Mouse (Mus musculus) v-Abl transformed pro-B cells (cell line): ENCODE data around the gene Zbtb22.
"Not testable (repeated sequence)": the region's sequence is repeated elsewhere in the genome, so short reads cannot be mapped to it uniquely, and the experiment has no call there.

Source experiments
- in situ Hi-C, 2 experiments: fragments of 400-800 bp; cut with MboI; formaldehyde crosslinking; loops; one replicate each; pipeline ENCODE4 v1.15.1; 2025; ENCODE audit not compliant: unreplicated experiment in 2 of 2

The Zbtb22 gene

DNA sequence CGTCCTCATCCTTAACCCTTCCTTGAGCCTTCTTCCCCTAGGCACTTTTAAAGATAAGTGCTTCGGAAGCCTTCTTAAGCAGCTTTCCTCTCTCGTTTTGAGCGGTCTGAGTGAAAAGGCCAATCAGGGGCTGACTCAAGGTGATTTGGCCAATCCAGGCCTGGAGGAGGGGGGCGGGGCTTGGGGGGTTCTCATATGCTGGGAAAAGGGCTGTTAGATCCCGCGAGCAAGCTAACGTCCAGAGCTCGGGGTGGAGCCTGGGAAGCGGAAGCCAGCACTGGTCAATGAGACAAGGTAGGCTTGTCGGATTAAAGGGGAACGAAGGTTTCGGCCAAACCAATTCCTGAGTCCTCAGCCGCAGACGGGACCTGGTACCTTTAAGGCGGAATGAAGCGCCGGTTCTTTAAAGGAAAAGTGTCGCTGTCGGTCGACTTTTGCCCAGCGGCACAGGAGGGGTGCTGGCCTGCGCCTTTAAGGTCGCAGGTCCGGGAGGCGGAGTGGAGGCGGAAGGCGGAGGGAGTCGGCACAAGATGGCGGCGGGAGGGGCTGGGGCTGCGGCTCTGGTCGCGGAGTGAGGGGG lies at the start of gene Zbtb22, which contains the start of gene Tapbp:
Gene Zbtb22 (plus strand): TSS at position 234 of the 580 bp plus-strand sequence.
Gene Tapbp (plus strand): TSS at position 229 of the 580 bp plus-strand sequence.
- in situ Hi-C loops, result no loop called here

DNA sequence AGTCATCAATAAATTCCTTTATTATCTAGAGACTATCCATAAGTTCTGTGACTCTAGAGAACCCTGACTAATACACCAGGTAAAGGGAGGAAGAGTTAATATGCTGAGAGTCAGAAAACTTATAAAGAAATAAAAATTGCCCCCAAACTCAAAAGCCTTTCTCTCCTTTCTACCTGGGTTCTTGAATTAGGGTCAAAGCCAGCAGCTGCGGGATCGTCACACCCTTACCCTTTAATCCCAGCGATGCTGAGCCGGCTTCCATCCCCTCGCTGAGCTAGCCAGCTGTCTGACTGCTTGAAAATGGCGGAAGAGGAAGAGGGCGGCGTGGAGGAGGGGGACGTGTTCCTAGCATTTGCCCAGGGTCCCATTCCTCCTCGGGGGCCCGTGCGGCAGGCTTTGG lies 42.2 kb upstream of the Zbtb22 start, which contains the start of gene Gm7029:
Gene Gm7029 (plus strand): TSS at position 301 of the 400 bp plus-strand sequence.
- in situ Hi-C loops, result loop anchor here in 1 of 2 experiments (25.0 kb wide), 1 partner anchor 539 kb away; no protein-coding TSS in a partner anchor

- in situ Hi-C loops, result loop anchor here in 1 of 2 experiments (25.0 kb wide), 1 partner anchor 538 kb away; no protein-coding TSS in a partner anchor
Observed at GRCm38 (mm10) chr17:33874411-33874810, 41.3 kb upstream of the Zbtb22 start.

DNA sequence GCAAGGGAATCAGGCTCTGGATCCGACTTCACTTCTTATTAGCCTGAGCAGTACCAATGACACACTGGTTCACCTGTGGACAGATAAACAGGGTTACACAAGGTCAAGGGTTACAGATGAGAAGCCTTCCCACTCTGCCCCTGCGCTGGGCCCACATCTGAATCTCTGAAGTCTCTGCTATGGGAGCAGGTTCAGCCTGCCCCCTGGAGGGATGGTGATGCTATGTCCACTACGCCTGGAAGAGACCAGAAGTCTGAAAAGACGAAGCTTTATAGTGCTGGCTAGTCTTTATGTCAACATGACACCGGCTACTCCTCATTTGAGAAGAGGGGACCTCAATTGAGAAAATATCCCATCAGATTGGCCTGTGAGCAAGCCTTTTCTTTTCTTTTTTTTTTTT lies 39.9 kb upstream of the Zbtb22 start:
- in situ Hi-C loops, result not testable (repeated sequence)

DNA sequence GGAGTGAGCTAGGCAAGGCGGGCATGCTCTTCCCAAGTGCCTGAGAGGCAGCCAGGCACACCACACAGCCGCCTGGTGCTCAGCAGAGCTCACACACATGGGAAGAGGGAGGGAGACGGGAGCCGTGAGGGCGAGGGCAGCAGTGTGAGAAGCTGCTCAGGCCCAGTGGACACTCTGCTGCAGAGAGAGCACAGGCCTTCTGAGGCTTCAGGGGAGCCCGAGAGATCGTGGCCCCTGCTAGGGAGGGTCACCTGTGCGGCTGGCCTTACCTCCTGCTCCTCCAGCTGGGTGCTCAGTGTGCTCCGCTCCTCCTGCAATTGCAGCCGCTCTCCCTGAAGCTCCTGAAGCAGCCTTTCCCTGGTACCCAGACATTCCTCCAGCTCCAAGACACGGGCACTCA lies 31.4 kb upstream of the Zbtb22 start:
- in situ Hi-C loops, result not testable (repeated sequence)

DNA sequence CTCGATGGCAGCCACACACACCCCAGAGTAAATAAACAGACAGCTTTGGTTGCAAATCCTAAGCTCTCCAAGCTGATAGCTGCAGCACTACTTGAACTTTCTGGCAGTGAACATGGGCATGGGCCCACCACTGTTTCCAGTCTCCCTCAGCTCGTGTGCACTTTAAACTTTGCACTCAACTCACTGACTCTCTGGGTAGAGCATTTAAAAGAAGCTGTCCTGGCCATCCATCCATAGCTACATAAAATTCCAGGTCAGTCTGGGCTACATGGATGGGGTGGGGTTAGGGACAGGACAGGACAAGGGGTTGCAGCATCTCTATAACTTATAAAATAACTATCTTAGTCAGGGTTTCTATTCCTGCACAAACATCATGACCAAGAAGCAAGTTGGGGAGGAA lies 27.9 kb upstream of the Zbtb22 start:
- in situ Hi-C loops, result not testable (repeated sequence)

DNA sequence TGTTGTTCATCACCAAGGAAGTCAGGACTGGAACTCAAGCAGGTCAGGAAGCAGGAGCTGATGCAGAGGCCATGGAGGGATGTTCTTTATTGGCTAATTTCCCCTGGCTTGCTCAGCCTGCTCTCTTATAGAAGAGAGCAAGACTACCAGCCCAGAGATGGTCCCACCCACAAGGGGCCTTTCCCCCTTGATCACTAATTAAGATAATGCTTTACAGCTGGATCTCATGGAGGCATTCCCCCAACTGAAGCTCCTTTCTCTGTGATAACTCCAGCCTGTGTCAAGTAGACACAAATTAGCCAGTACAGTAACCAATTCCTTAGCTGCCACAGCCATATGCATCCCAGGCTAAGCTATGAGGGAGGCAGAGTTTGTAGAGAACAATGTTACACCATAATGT lies 27.5 kb upstream of the Zbtb22 start:
- in situ Hi-C loops, result not testable (repeated sequence)

- in situ Hi-C loops, result loop anchor here (5.0 to 10.0 kb wide), 3 partner anchors 37 to 95 kb away; partner anchors contain the start of gene Rgl2 (in 1 of the 2)
Observed at GRCm38 (mm10) chr17:33889941-33890532, 25.7 kb upstream of the Zbtb22 start.

DNA sequence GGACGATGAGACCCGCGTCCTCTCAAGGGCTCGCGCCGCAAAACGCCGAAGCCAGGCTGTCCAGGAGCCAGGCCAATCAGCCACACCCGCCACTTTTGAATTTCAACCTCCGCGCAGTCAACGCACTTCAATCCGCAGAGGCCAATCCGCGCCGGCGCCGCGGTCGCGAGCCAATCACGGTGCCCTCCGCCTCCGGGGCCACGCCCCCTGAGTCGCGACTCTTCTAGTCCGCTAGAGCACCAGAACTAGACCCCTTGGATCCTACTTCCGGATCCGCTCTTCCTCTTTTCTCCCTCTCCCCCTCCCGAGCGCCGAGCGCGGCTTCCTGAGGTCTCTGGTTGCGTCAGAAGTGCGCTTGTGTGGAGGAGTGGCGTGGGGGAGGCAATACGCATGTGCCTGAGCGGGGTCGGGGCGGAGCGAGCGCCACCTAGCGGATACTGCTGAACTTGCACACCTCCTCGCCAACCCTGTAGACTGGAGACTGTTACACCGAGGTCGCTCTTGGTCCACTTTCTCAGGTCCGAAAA lies 25.1 kb upstream of the Zbtb22 start, which contains the start of gene Kifc1:
Gene Kifc1 (minus strand): TSS at position 129 of the 527 bp plus-strand sequence.
- in situ Hi-C loops, result loop anchor here (5.0 to 10.0 kb wide), 3 partner anchors 37 to 94 kb away; partner anchors contain the start of gene Rgl2 (in 1 of the 2)

GRCm38 (mm10) chr17:33891357-33891756 lies 24.3 kb upstream of the Zbtb22 start:
- in situ Hi-C loops, result loop anchor here (5.0 to 10.0 kb wide), 3 partner anchors 36 to 93 kb away; partner anchors contain the start of gene Rgl2 (in 1 of the 2)

DNA sequence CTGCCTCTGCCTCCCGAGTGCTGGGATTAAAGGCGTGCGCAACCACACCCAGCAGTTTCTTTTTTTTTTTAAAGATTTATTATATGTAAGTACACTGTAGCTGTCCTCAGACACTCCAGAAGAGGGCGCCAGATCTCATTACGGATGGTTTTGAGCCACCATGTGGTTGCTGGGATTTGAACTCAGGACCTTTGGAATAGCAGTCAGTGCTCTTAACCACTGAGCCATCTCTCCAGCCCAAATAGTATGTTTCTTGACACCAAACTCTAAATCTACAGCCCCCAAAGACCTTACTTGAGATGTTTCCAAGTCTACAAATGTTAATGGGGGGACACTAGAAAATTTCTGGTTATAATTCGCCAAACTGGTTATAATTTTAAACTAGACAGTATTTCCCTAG lies 23.8 kb upstream of the Zbtb22 start:
- in situ Hi-C loops, result loop anchor here (5.0 to 10.0 kb wide), 3 partner anchors 35 to 93 kb away; partner anchors contain the start of gene Rgl2 (in 1 of the 2)

GRCm38 (mm10) chr17:33892429-33892828 lies 23.3 kb upstream of the Zbtb22 start:
- in situ Hi-C loops, result loop anchor here (5.0 to 10.0 kb wide), 3 partner anchors 35 to 92 kb away; partner anchors contain the start of gene Rgl2 (in 1 of the 2)

GRCm38 (mm10) chr17:33893011-33893410 lies 22.7 kb upstream of the Zbtb22 start:
- in situ Hi-C loops, result loop anchor here (5.0 to 10.0 kb wide), 3 partner anchors 34 to 92 kb away; partner anchors contain the start of gene Rgl2 (in 1 of the 2)

GRCm38 (mm10) chr17:33897114-33897794 lies 18.4 kb upstream of the Zbtb22 start:
- in situ Hi-C loops, result loop anchor here in 1 of 2 experiments (10.0 kb wide), 1 partner anchor 88 kb away; no protein-coding TSS in a partner anchor

DNA sequence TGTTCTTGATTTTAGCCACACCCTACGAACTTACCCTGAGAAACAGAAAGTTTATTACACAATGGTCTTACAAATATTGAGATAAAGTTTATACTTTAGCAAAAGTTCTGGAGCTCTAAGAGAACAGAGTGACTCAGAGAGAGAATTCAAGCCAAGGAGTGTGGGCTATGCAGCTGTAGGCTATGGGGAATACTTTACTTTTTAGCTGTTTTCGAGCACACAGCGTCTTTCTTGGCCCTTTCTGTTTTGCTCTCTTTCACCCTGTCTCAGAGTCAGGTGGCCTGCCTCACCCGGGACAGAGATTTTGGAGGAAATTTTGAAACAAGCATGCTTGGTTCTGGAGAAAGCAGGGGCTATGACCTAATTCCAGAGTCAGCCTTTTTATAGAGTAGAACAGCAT lies 17.5 kb upstream of the Zbtb22 start:
- in situ Hi-C loops, result loop anchor here in 1 of 2 experiments (10.0 kb wide), 1 partner anchor 87 kb away; no protein-coding TSS in a partner anchor

DNA sequence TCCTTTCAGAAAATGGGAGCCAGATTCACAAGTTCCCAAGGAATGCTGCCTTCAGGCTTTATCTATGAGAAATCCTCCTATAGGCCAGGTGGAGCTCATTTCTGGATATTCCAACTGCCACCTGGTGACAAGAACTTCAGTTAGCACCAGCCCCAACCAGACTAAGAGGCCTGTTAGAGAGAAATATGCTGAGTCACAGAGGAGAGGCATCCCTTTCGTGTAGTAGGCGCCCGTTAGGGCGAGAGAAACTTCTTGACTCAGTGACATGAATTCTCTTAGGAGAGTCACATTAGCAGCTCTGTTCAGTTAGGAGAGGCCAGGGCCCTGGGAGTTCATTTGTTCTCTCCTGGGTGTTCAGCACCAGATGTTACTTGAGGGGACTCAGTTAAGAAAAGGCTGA lies 16.1 kb upstream of the Zbtb22 start:
- in situ Hi-C loops, result loop anchor here in 1 of 2 experiments (10.0 kb wide), 1 partner anchor 85 kb away; no protein-coding TSS in a partner anchor

- in situ Hi-C loops, result no loop called here
Observed at GRCm38 (mm10) chr17:33900281-33900988, 15.3 kb upstream of the Zbtb22 start.

GRCm38 (mm10) chr17:33900989-33901314 lies 14.8 kb upstream of the Zbtb22 start:
- in situ Hi-C loops, result no loop called here

DNA sequence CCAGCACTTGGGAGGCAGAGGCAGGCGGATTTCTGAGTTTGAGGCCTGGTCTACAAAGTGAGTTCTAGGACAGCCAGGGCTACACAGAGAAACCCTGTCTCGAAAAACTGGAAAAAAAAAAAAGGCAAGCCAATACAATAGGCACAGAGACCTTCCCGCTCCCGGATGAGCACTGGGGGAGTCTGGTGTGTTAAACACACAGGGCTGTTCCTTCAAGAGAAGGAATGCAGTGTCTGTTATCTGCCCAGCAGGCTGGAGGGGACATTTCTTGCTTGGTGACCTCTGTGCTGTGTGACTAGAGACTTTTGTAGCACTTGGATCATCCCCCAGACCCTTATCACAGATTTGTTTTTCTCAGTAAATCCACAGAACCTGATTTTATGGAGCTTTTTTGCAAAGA lies 14.1 kb upstream of the Zbtb22 start:
- in situ Hi-C loops, result no loop called here

DNA sequence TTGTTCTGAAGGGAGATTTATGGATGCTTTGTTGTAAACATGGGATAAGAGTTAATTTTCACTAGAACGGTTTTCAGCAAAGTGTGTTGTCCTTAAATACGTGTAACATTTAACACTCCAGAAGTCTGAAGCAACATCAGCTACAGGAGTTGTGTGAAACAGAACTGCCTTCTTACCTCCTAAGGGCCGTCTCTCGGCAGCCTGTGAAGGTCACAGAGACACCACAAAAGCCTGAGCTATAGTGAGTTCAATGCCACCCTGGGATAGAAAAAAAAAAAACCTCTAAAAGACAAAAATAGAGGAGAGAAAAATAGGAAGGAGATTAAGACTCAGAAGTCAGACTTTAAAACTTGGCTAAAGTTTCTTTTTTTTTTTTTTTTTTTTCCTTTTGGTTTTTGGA lies 13.6 kb upstream of the Zbtb22 start:
- in situ Hi-C loops, result no loop called here
